Mouse (Mus musculus): ENCODE data around the gene Slit1. TPM values are rescaled to one million over a fixed set of nuclear protein-coding genes. Genes with fewer than 3 reads are reported as not detected.

Gene Slit1
- polyA plus RNA-seq, 1 experiment from 2014 or later: 2.1 TPM

Small RNA genes within 50 kb of the gene (microRNA-seq; reads per million reads assigned to microRNA genes)
- not detected for gene Mir8091 (ENCODE audit: borderline number of aligned reads)

Other genes with a start within 250 kb of the Slit1 start
- gene Gm340, start 161.3 kb downstream of the Slit1 start, polyA plus RNA-seq (2014; fragmentation: Nextera tagmentation; extraction: Ambion mirVana): 4.8 and 5.2 TPM in 2 replicates
- 47.6 and 48.1 TPM in 2 replicates for gene Arhgap19, start 58.4 kb upstream of the Slit1 start, polyA plus RNA-seq (2014; fragmentation: Nextera tagmentation; extraction: Ambion mirVana)
- gene Frat1, start 86.3 kb upstream of the Slit1 start, polyA plus RNA-seq (2014; fragmentation: Nextera tagmentation; extraction: Ambion mirVana): 7.9 and 8.7 TPM in 2 replicates
- 5.1 and 5.3 TPM in 2 replicates for gene Frat2, start 104.5 kb upstream of the Slit1 start, polyA plus RNA-seq (2014; fragmentation: Nextera tagmentation; extraction: Ambion mirVana)
- 14.0 and 14.5 TPM in 2 replicates for gene Rrp12, start 152.5 kb upstream of the Slit1 start, polyA plus RNA-seq (2014; fragmentation: Nextera tagmentation; extraction: Ambion mirVana)
- 787 and 839 TPM in 2 replicates for gene Pgam1, start 168.3 kb upstream of the Slit1 start, polyA plus RNA-seq (2014; fragmentation: Nextera tagmentation; extraction: Ambion mirVana)
- 80.3 and 82.4 TPM in 2 replicates for gene Exosc1, start 189.8 kb upstream of the Slit1 start, polyA plus RNA-seq (2014; fragmentation: Nextera tagmentation; extraction: Ambion mirVana)
- gene Zdhhc16, start 189.8 kb upstream of the Slit1 start, polyA plus RNA-seq (2014; fragmentation: Nextera tagmentation; extraction: Ambion mirVana): 64.0 and 71.1 TPM in 2 replicates
- 37.8 and 39.1 TPM in 2 replicates for gene Mms19, start 237.5 kb upstream of the Slit1 start, polyA plus RNA-seq (2014; fragmentation: Nextera tagmentation; extraction: Ambion mirVana)
- gene Ubtd1, start 238.1 kb upstream of the Slit1 start, polyA plus RNA-seq (2014; fragmentation: Nextera tagmentation; extraction: Ambion mirVana): 7.1 and 8.8 TPM in 2 replicates